Mouse (Mus musculus) gastrocnemius, postnatal 10 days (tissue): ENCODE data around the gene Mrpl20. TPM values are rescaled to one million over a fixed set of nuclear protein-coding genes. Genes with fewer than 3 reads are reported as not detected.

Experiments used
- DNase-seq: peaks from one replicate; pipeline ENCODE4 v3.0.0; 2021; ENCODE audit warnings: mixed read lengths
- microRNA-seq, 2 experiments: library from miRNA; unstranded; fragments of <30 nt; microRNA quantifications; one replicate each; pipeline ENCODE4 v1.2.0; 2021
- total RNA-seq, 2 experiments: library from RNA; stranded (reverse); gene quantifications; 2 replicates each; pipeline ENCODE4 v1.2.3; 2021

Gene Mrpl20
- total RNA-seq, 2 experiments from 2014 or later: 56.6 to 58.0 TPM

DNA sequence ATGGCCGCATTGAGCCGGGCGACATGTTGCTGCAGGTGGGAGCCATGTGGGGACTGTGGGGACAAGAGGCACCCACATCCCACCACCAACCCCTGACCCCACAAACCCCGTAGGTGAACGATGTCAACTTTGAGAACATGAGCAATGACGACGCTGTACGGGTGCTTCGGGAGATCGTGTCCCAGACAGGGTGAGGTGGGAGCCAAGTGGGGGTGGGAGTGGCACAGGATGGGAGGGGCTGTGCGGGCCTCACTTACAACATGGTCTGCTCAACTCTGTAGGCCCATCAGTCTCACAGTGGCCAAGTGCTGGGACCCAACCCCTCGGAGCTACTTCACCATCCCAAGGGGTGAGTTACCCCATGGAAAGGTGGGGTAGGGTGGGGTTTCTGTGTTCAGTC, 52.3 kb downstream of the Mrpl20 start:
- no peak for DNase-seq

DNA sequence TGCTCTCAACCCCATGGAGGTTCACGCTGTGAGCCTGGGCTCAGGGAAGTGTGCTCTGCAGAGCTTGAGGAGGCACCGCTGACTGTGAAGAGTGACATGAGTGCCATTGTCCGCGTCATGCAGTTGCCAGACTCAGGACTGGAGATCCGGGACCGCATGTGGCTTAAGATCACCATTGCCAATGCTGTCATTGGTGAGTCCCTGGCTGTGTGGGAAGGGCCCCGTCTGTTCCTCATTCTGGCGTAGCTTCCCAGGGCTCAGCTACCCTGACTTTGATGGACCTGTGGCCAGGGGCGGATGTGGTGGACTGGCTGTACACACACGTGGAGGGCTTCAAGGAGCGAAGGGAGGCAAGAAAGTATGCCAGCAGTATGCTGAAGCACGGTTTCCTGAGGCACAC, 53.4 kb downstream of the Mrpl20 start:
- DNase-seq: no peak

DNA sequence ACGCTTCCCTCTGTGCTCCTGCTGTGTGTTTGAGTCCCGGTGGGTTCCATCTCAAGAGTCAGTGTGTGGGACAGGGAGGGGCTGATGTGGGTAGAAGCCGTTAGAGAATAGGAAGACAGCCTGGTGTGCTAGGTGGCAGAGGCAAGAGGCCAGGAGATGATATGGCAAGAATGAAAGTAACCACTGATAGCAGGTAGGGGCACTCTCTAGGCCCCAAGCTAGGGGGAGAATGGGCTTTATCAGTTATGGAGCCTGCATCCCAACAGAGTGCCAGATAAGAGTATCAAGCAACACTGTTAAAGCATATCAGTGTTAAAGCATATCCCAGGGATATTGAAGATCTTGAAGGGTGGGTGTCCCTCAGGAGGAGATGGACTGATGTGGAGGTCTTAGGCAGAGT, 54.2 kb downstream of the Mrpl20 start:
- no peak for DNase-seq

- peak; percentile 54 for DNase-seq
Measured at GRCm38 (mm10) chr4:155859318-155859717, 56.6 kb downstream of the Mrpl20 start.

Small RNA genes lying within 50 kb of the gene (microRNA-seq; reads per million reads assigned to microRNA genes)
- gene Gm27743: 0 reads per million in 2 experiments

Other genes with a start within 250 kb of the Mrpl20 start
- gene Nadk, start 240.5 kb upstream of the Mrpl20 start, total RNA-seq: 10 to 100 TPM; 20.8 to 25.2 TPM
- 1 to 10 TPM; 6.5 to 8.6 TPM for gene Slc35e2, start 201.5 kb upstream of the Mrpl20 start, total RNA-seq
- 10 to 100 TPM; 24.4 to 33.1 TPM for gene Cdk11b, start 178.0 kb upstream of the Mrpl20 start, total RNA-seq
- gene Gm10563, start 157.5 kb upstream of the Mrpl20 start, total RNA-seq: not detected
- 10 to 100 TPM; 18.3 to 22.2 TPM for gene Mmp23, start 149.5 kb upstream of the Mrpl20 start, total RNA-seq
- 10 to 100 TPM; 13.2 to 16.8 TPM for gene Mib2, start 133.7 kb upstream of the Mrpl20 start, total RNA-seq
- gene Fndc10, start 108.5 kb upstream of the Mrpl20 start, total RNA-seq: 1 to 10 TPM; 5.8 to 7.9 TPM
- 10 to 100 TPM; 50.8 to 51.4 TPM for gene Ssu72, start 98.1 kb upstream of the Mrpl20 start, total RNA-seq
- 1 to 10 TPM in 1 of 2 experiments, under 1 TPM in 1; 0.49 to 1.0 TPM for gene Tmem240, start 68.1 kb upstream of the Mrpl20 start, total RNA-seq
- gene Atad3a, start 41.8 kb upstream of the Mrpl20 start, total RNA-seq: 10 to 100 TPM; 30.4 to 39.3 TPM
- gene Vwa1, start 28.2 kb upstream of the Mrpl20 start, total RNA-seq: 10 to 100 TPM; 16.8 to 21.5 TPM
- 1 to 10 TPM; 2.4 to 4.0 TPM for gene Tmem88b, start 17.0 kb upstream of the Mrpl20 start, total RNA-seq
- not detected for gene Ankrd65, start 12.4 kb upstream of the Mrpl20 start, total RNA-seq
- 10 to 100 TPM; 31.0 to 47.8 TPM for gene Ccnl2, start 9.6 kb downstream of the Mrpl20 start, total RNA-seq
- gene Aurkaip1, start 28.4 kb downstream of the Mrpl20 start, total RNA-seq: 10 to 100 TPM; 85.0 to 93.2 TPM
- 100 to 1,000 TPM; 112 to 136 TPM for gene Mxra8, start 36.8 kb downstream of the Mrpl20 start, total RNA-seq
- 10 to 100 TPM; 96.4 to 99.6 TPM for gene Dvl1, start 44.5 kb downstream of the Mrpl20 start, total RNA-seq
- gene Tas1r3, start 60.5 kb downstream of the Mrpl20 start, total RNA-seq: under 1 TPM; 0.11 to 0.26 TPM
- gene Cptp, start 66.6 kb downstream of the Mrpl20 start, total RNA-seq: 10 to 100 TPM; 13.6 to 20.5 TPM
- gene Ints11, start 66.7 kb downstream of the Mrpl20 start, total RNA-seq: 10 to 100 TPM; 18.9 to 21.7 TPM
- 10 to 100 TPM; 16.9 to 23.6 TPM for gene Pusl1, start 88.9 kb downstream of the Mrpl20 start, total RNA-seq
- 10 to 100 TPM; 13.8 to 23.1 TPM for gene Acap3, start 88.9 kb downstream of the Mrpl20 start, total RNA-seq
- 10 to 100 TPM; 62.1 to 67.2 TPM for gene Ube2j2, start 141.0 kb downstream of the Mrpl20 start, total RNA-seq
- gene C1qtnf12, start 159.4 kb downstream of the Mrpl20 start, total RNA-seq: 10 to 100 TPM; 20.8 to 23.1 TPM
- 1 to 10 TPM; 3.1 to 3.8 TPM for gene B3galt6, start 189.8 kb downstream of the Mrpl20 start, total RNA-seq
- 10 to 100 TPM; 87.9 to 96.0 TPM for gene Sdf4, start 190.0 kb downstream of the Mrpl20 start, total RNA-seq
- under 1 TPM; 0.31 to 0.93 TPM for gene Tnfrsf4, start 211.0 kb downstream of the Mrpl20 start, total RNA-seq
- gene Tnfrsf18, start 223.3 kb downstream of the Mrpl20 start, total RNA-seq: under 1 TPM in 1 of 2 experiments, not detected in 1; 0.36 TPM